Mouse (Mus musculus): ENCODE results near the gene Ankrd24. TPM values are rescaled to one million over a fixed set of nuclear protein-coding genes. Genes with fewer than 3 reads are reported as not detected.
"Not testable (repeated sequence)": the region's sequence is repeated elsewhere in the genome, so short reads cannot be mapped to it uniquely, and the experiment has no call there.

Gene Ankrd24
- polyA plus RNA-seq, 1 experiment from 2014 or later, result 4.1 TPM

DNA sequence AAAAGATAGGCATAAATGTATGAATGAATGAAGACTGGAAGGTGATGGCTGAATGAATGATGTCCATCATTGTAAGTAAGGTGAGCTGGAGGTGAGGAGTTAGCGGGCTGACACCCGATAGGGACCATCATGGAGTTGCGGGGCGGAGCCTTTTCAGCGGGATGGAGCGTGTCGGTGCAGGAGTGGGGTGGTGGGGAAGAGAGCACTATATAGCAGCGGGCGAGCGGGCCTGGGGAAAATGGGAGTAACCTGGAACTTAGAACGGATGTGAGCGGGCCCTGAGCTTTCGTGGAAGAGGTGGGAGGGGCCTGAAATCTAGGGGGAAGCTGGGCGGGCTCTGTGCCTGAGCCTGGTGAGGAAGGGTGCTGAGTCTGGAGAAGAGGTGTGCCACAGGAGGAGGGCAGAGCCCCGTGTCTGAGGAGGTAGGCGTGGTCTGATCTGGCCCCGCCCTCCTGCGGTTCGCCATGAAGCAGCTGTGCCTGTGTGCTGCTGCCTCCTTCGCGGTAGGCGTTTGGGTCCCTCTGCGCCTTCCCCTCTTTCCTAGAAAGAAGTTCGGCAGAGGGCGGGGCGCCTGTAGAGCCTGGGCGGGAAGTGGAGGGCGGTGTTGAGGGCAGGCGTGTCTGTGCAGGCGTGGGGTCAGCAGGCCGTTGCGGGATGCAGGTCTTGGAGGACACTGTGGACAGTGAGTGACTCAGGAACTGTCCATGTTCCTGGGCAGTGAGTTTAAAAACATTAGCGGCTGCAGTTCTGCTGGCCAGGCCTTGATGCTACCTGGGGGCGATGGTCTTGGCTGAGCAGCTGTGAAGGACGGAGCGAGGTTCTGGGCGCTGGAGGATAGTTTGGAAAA, 5.1 kb downstream of the Ankrd24 start:
- WGBS, result 4% methylated on average over 37 of the region's 37 CpGs
- peak overlapping the region; percentile 71 for H3K4me2 ChIP-seq (ENCODE audit: low read depth, low read length, severe bottlenecking)
- ATAC-seq (replicated peaks; ENCODE audit: low FRiP score) (peak; percentile 92), DNase-seq (ENCODE audit: low spot score) (peak; percentile 92)
- no peak overlapping the region for H3K27ac ChIP-seq (ENCODE audit: low read depth, low read length)
- peak overlapping the region; percentile 38 for H3K4me3 ChIP-seq (ENCODE audit: low read depth, low read length)
- no peaks in the 10 kb centered on the region for H3K36me3 ChIP-seq (ENCODE audit: control insufficient read depth, insufficient read depth, low read length)
- H3K9me3 ChIP-seq (ENCODE audit: control insufficient read depth, low read length), result no peaks in the 10 kb centered on the region
- H3K9ac ChIP-seq (ENCODE audit: low read length), result peak overlapping the region; percentile 58
- no peaks in the 10 kb centered on the region for H3K27me3 ChIP-seq (ENCODE audit: control insufficient read depth, insufficient read depth, low read length)
- H3K4me1 ChIP-seq (replicated peaks; ENCODE audit: control insufficient read depth, insufficient read depth, low read length), result peaks cover 4% of the 10 kb centered on the region

- Histone ChIP-seq H3K4me2 (ENCODE audit: low read depth, low read length, severe bottlenecking) (no peak overlapping the region), H3K4me3 (ENCODE audit: low read depth, low read length) (no peak overlapping the region), H3K27me3 (ENCODE audit: control insufficient read depth, insufficient read depth, low read length) (no peaks in the 10 kb centered on the region), H3K9ac (ENCODE audit: low read length) (no peak overlapping the region), H3K9me3 (ENCODE audit: control insufficient read depth, low read length) (no peaks in the 10 kb centered on the region), H3K4me1 (replicated peaks; ENCODE audit: control insufficient read depth, insufficient read depth, low read length) (peaks cover 4% of the 10 kb centered on the region; the same call in 1 of the 2 replicates), H3K36me3 (ENCODE audit: control insufficient read depth, insufficient read depth, low read length) (no peaks in the 10 kb centered on the region), H3K27ac (ENCODE audit: low read depth, low read length) (no peak overlapping the region)
- DNase-seq (ENCODE audit: low spot score) (peak; percentile 49), ATAC-seq (replicated peaks; ENCODE audit: low FRiP score) (no peak)
- WGBS, result 20% methylated on average over 8 of the region's 8 CpGs
These were observed 8.0 kb downstream of the Ankrd24 start for GRCm38 (mm10) chr10:81636338-81636737.

DNA sequence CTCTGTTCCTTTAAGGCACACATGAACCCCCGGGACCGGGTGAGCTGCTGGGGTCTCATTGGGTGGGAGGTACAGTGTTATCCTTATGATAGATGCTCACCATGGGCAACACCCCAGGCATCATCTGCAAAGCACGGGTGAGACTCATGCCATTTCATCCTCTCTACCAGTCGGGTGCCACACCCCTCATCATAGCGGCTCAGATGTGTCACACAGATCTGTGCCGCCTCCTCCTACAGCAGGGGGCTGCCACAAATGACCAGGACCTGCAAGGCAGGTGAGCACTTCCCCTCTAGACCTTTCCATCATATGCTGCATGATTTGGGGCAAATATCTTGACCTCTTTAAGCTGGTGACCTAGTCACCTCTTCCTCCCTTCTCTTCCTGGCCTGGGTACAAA, 9.8 kb downstream of the Ankrd24 start:
- Histone ChIP-seq H3K9me3 (ENCODE audit: control insufficient read depth, low read length) (no peaks in the 10 kb centered on the region), H3K4me3 (ENCODE audit: low read depth, low read length) (no peak overlapping the region), H3K9ac (ENCODE audit: low read length) (no peak overlapping the region), H3K27ac (ENCODE audit: low read depth, low read length) (no peak overlapping the region), H3K36me3 (ENCODE audit: control insufficient read depth, insufficient read depth, low read length) (no peaks in the 10 kb centered on the region), H3K4me2 (ENCODE audit: low read depth, low read length, severe bottlenecking) (no peak overlapping the region), H3K4me1 (replicated peaks; ENCODE audit: control insufficient read depth, insufficient read depth, low read length) (peaks cover 11% of the 10 kb centered on the region), H3K27me3 (ENCODE audit: control insufficient read depth, insufficient read depth, low read length) (no peaks in the 10 kb centered on the region)
- ATAC-seq (replicated peaks; ENCODE audit: low FRiP score) (no peak), DNase-seq (ENCODE audit: low spot score) (peak; percentile 49)
- 76% methylated on average over 6 of the region's 6 CpGs for WGBS

- not testable (repeated sequence) for H3K36me3 ChIP-seq (ENCODE audit: control insufficient read depth, insufficient read depth, low read length); H3K9ac ChIP-seq (ENCODE audit: low read length); H3K4me2 ChIP-seq (ENCODE audit: low read depth, low read length, severe bottlenecking); H3K27ac ChIP-seq (ENCODE audit: low read depth, low read length); H3K27me3 ChIP-seq (ENCODE audit: control insufficient read depth, insufficient read depth, low read length); H3K9me3 ChIP-seq (ENCODE audit: control insufficient read depth, low read length); H3K4me1 ChIP-seq (replicated peaks; ENCODE audit: control insufficient read depth, insufficient read depth, low read length); H3K4me3 ChIP-seq (ENCODE audit: low read depth, low read length); ATAC-seq (replicated peaks; ENCODE audit: low FRiP score)
- peak; percentile 46 for DNase-seq (ENCODE audit: low spot score)
- 47% methylated on average over 4 of the region's 4 CpGs for WGBS
These were observed 12.5 kb downstream of the Ankrd24 start for GRCm38 (mm10) chr10:81640825-81641224.

GRCm38 (mm10) chr10:81641566-81641965, 13.2 kb downstream of the Ankrd24 start:
- H3K9ac ChIP-seq (ENCODE audit: low read length), result no peak overlapping the region
- no peaks in the 10 kb centered on the region for H3K36me3 ChIP-seq (ENCODE audit: control insufficient read depth, insufficient read depth, low read length)
- peak; percentile 40 for DNase-seq (ENCODE audit: low spot score)
- no peaks in the 10 kb centered on the region for H3K27me3 ChIP-seq (ENCODE audit: control insufficient read depth, insufficient read depth, low read length)
- no peak for ATAC-seq (replicated peaks; ENCODE audit: low FRiP score)
- no peaks in the 10 kb centered on the region for H3K9me3 ChIP-seq (ENCODE audit: control insufficient read depth, low read length)
- peaks cover 8% of the 10 kb centered on the region for H3K4me1 ChIP-seq (replicated peaks; ENCODE audit: control insufficient read depth, insufficient read depth, low read length)
- H3K4me2 ChIP-seq (ENCODE audit: low read depth, low read length, severe bottlenecking), result no peak overlapping the region
- H3K27ac ChIP-seq (ENCODE audit: low read depth, low read length), result no peak overlapping the region
- no peak overlapping the region for H3K4me3 ChIP-seq (ENCODE audit: low read depth, low read length)
- 90% methylated on average over 2 of the region's 2 CpGs for WGBS

DNA sequence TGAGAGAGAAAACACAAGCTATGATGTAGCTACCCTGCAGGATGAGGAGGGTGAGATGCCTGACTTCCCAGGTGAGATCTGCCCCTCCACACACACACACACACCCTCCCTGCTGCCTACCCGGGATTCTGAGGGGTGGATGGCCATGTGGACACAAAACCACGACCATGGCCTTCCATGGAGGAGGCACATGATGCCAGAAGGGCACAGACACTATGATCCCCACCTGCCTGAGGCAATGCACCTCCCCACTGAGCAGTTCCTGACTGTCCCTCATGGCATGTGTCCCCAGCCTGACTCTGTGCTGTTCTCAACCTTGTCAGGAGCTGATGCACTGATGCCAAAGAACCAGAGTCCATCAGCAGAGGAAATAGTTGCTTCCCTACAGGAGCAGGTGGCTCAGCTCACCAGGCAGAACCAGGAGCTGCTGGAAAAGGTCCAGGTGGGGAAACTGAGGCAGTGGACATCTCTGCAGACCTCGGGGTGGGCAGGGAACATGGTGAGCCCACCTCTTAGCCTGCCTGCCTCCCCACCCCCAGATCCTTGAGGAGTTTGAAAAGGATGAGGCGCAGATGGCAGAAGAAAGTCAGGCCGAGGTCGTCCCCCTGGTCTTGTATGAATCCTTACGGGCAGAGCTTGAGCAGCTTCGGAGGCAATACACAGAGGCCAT, 13.8 kb downstream of the Ankrd24 start:
- Histone ChIP-seq H3K27ac (ENCODE audit: low read depth, low read length) (no peak overlapping the region), H3K9ac (ENCODE audit: low read length) (peak overlapping the region; percentile 5)

GRCm38 (mm10) chr10:81642648-81643448, 14.5 kb downstream of the Ankrd24 start:
- 22% methylated on average over 24 of the region's 24 CpGs for WGBS

More for the DNA sequence above, 13.8 kb downstream of the Ankrd24 start:
- Histone ChIP-seq H3K4me1 (replicated peaks; ENCODE audit: control insufficient read depth, insufficient read depth, low read length) (peaks cover 8% of the 10 kb centered on the region), H3K9me3 (ENCODE audit: control insufficient read depth, low read length) (no peaks in the 10 kb centered on the region), H3K4me3 (ENCODE audit: low read depth, low read length) (0 out of 2 replicates have a peak overlapping the region, but pooled peaks have one; percentile 63), H3K36me3 (ENCODE audit: control insufficient read depth, insufficient read depth, low read length) (no peaks in the 10 kb centered on the region), H3K4me2 (ENCODE audit: low read depth, low read length, severe bottlenecking) (peak overlapping the region; percentile 96; the same call in 1 of the 2 replicates), H3K27me3 (ENCODE audit: control insufficient read depth, insufficient read depth, low read length) (no peaks in the 10 kb centered on the region)
- DNase-seq (ENCODE audit: low spot score) (peak; percentile 50), ATAC-seq (replicated peaks; ENCODE audit: low FRiP score) (no peak)
- 84% methylated on average over 8 of the region's 8 CpGs for WGBS

DNA sequence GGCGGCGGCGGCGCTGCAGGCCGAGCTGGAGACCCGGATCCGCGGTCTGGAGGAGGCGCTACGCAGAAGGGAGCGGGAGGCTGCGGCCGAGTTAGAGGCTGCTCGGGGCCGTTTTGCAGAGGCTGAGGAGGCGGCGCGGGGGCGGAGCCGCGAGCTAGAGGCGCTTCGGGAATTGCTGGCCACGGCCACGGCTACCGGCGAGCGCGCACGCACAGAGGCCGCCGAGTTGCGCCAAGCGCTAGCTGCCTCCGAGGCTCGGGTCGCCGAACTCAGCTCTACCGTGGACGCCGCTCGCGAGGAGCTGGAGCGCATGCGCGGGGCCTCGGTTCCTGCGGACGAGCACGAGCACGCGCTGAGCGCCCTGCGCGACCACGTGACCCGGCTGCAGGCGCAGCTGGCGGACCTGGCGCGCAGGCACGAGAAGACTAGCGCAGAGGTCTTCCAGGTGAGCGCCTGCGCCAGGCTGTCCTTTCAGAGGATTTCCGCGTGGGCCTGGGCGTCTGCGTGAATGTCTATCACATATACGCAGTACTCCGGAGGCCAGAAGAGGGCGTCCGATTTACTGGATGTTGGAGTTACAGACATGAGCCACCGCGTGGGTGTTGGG, 15.2 kb downstream of the Ankrd24 start:
- under 1% methylated on average over 75 of the region's 75 CpGs for WGBS
- Histone ChIP-seq H3K9ac (ENCODE audit: low read length) (peak overlapping the region; percentile 94), H3K9me3 (ENCODE audit: control insufficient read depth, low read length) (no peaks in the 10 kb centered on the region), H3K27ac (ENCODE audit: low read depth, low read length) (peak overlapping the region; percentile 91), H3K4me1 (replicated peaks; ENCODE audit: control insufficient read depth, insufficient read depth, low read length) (peaks cover 8% of the 10 kb centered on the region), H3K27me3 (ENCODE audit: control insufficient read depth, insufficient read depth, low read length) (no peaks in the 10 kb centered on the region), H3K36me3 (ENCODE audit: control insufficient read depth, insufficient read depth, low read length) (no peaks in the 10 kb centered on the region), H3K4me3 (ENCODE audit: low read depth, low read length) (peak overlapping the region; percentile 63), H3K4me2 (ENCODE audit: low read depth, low read length, severe bottlenecking) (peak overlapping the region; percentile 96)
- ATAC-seq (replicated peaks; ENCODE audit: low FRiP score), result peak; percentile 89
- DNase-seq (ENCODE audit: low spot score), result peak; percentile 97

More at GRCm38 (mm10) chr10:81642648-81643448, 14.5 kb downstream of the Ankrd24 start:
- peaks cover 8% of the 10 kb centered on the region for H3K4me1 ChIP-seq (replicated peaks; ENCODE audit: control insufficient read depth, insufficient read depth, low read length)
- H3K4me2 ChIP-seq (ENCODE audit: low read depth, low read length, severe bottlenecking), result peak overlapping the region; percentile 96
- no peaks in the 10 kb centered on the region for H3K9me3 ChIP-seq (ENCODE audit: control insufficient read depth, low read length)
- no peaks in the 10 kb centered on the region for H3K36me3 ChIP-seq (ENCODE audit: control insufficient read depth, insufficient read depth, low read length)
- peak overlapping the region; percentile 94 for H3K9ac ChIP-seq (ENCODE audit: low read length)
- H3K4me3 ChIP-seq (ENCODE audit: low read depth, low read length), result peak overlapping the region; percentile 63
- H3K27ac ChIP-seq (ENCODE audit: low read depth, low read length), result peak overlapping the region; percentile 91
- no peak; the same call in 1 of the 2 replicates for ATAC-seq (replicated peaks; ENCODE audit: low FRiP score)
- H3K27me3 ChIP-seq (ENCODE audit: control insufficient read depth, insufficient read depth, low read length), result no peaks in the 10 kb centered on the region
- DNase-seq (ENCODE audit: low spot score), result peak; percentile 50

Data from forebrain, embryonic 11.5 days (tissue).